Mouse (Mus musculus) liver, postnatal 0 days (tissue): Measurements from ENCODE around the gene Urad. TPM values are rescaled to one million over a fixed set of nuclear protein-coding genes. Genes with fewer than 3 reads are reported as not detected.

Experiments used
- ATAC-seq: fragments of 200-750 bp; cut with Nextera tagmentation; 2 replicates; pipeline ENCODE4 v1.8.0; 2017; ENCODE audit warnings: mild to moderate bottlenecking, moderate library complexity
- DNase-seq: peaks from one replicate; pipeline ENCODE4 v3.0.0-alpha.2; 2016
- H3K27ac ChIP-seq: fragments of 300-500 bp; sonication (generic); 2 replicates; pipeline ENCODE4 v1.5.1; 2014; ENCODE audit warnings: antibody characterized with exemption, moderate library complexity, mild to moderate bottlenecking, low read depth
- H3K27me3 ChIP-seq: fragments of 300-500 bp; sonication (generic); 2 replicates; pipeline ENCODE4 v1.6.1; 2014; ENCODE audit warnings: low read length, control low read depth, mixed read lengths; ENCODE audit not compliant: insufficient read depth
- H3K36me3 ChIP-seq: fragments of 300-500 bp; sonication (generic); replicated peaks from 2 replicates; pipeline ENCODE4 v1.6.1; 2014; ENCODE audit warnings: mild to moderate bottlenecking, control low read depth, low read length, moderate library complexity, mixed read lengths; ENCODE audit not compliant: insufficient read depth
- H3K4me1 ChIP-seq: fragments of 300-500 bp; sonication (generic); 2 replicates; pipeline ENCODE4 v1.6.1; 2014; ENCODE audit warnings: antibody characterized with exemption, mild to moderate bottlenecking, control low read depth; ENCODE audit not compliant: insufficient read depth
- H3K4me2 ChIP-seq: fragments of 300-500 bp; sonication (generic); 2 replicates; pipeline ENCODE4 v1.6.1; 2014; ENCODE audit warnings: low read depth, mild to moderate bottlenecking, low read length, moderate library complexity, mixed read lengths
- H3K4me3 ChIP-seq: fragments of 300-500 bp; sonication (generic); 2 replicates; pipeline ENCODE4 v1.5.1; 2014; ENCODE audit warnings: low read depth, low read length
- H3K9ac ChIP-seq: fragments of 300-500 bp; sonication (generic); replicated peaks from 2 replicates; pipeline ENCODE4 v1.6.1; 2014; ENCODE audit warnings: mild to moderate bottlenecking, moderate library complexity
- H3K9me3 ChIP-seq: fragments of 300-500 bp; sonication (generic); 2 replicates; pipeline ENCODE4 v1.6.1; 2016; ENCODE audit warnings: mild to moderate bottlenecking, control low read depth, low read length, mixed read lengths
- CTCF ChIP-seq: sonication (generic); IDR thresholded peaks from 2 replicates; pipeline ENCODE4 v1.5.1; 2016; ENCODE audit warnings: antibody characterized with exemption, low read depth
- EP300 ChIP-seq: IDR thresholded peaks from 2 replicates; pipeline ENCODE4 v1.6.1; 2016; ENCODE audit warnings: antibody characterized with exemption, low read depth, mild to moderate bottlenecking
- WGBS: fragments of 180-500 bp; shearing (Covaris S2); extraction: QIAGEN DNeasy Blood & Tissue Kit; methylation state at CpG from one replicate; pipeline ENCODE4 v1.1.7; 2014; ENCODE audit not compliant: insufficient replicate concordance; 5-methylcytosine and 5-hydroxymethylcytosine counted together
- polyA plus RNA-seq: library from polyadenylated mRNA; unstranded; fragments of >200 nt; fragmentation: Nextera tagmentation; extraction: Ambion mirVana; gene quantifications from 2 replicates; pipeline ENCODE4 v1.2.1, GENCODE M21; 2015

Gene Urad
- polyA plus RNA-seq, 1 experiment from 2014 or later, result 35.9 TPM

DNA sequence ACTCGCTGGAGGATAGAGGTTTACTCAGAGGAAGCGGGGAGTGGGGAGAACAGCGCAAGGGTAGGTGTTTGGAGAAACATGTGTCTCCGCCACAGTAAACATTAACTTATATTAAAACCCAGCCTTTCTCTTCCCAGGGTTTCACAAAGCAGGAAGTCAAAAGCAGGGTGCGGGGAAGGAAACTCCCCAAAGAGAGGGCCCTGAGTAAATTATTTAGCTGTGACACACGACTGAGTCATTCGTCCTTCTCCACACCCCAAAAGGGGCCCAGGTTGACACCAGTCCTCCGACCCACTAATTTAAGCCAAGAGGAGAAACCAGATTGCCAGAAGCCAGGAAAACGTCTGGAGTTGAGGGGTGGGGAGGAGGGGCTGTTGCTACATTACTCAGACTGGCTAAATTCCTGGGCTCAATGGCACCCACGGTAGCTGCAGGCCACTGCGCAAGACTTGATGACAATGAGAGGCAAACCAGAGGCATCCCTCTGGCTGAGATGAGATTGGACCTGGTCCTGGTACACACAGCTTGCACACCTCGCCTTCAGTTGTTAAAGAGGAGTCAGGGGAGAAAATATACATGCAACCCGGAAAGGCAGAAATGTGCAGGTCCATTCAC is 29.6 kb downstream of the Urad start:
- peak; percentile 12 for DNase-seq
- no peak overlapping the region for H3K4me3 ChIP-seq
- H3K27me3 ChIP-seq, result peaks cover 13% of the 10 kb centered on the region
- TF ChIP-seq CTCF (no peak), EP300 (no peak)
- H3K36me3 ChIP-seq, result no peaks in the 10 kb centered on the region
- WGBS, result 24% methylated on average over 13 of the region's 13 CpGs
- H3K4me2 ChIP-seq, result peak overlapping the region; percentile 38; the same call in 1 of the 2 replicates
- H3K4me1 ChIP-seq, result peaks cover 4% of the 10 kb centered on the region
- H3K9ac ChIP-seq, result no peak overlapping the region
- peak; percentile 12; the same call in 1 of the 2 replicates for ATAC-seq
- H3K27ac ChIP-seq, result no peak overlapping the region
- H3K9me3 ChIP-seq, result no peaks in the 10 kb centered on the region

DNA sequence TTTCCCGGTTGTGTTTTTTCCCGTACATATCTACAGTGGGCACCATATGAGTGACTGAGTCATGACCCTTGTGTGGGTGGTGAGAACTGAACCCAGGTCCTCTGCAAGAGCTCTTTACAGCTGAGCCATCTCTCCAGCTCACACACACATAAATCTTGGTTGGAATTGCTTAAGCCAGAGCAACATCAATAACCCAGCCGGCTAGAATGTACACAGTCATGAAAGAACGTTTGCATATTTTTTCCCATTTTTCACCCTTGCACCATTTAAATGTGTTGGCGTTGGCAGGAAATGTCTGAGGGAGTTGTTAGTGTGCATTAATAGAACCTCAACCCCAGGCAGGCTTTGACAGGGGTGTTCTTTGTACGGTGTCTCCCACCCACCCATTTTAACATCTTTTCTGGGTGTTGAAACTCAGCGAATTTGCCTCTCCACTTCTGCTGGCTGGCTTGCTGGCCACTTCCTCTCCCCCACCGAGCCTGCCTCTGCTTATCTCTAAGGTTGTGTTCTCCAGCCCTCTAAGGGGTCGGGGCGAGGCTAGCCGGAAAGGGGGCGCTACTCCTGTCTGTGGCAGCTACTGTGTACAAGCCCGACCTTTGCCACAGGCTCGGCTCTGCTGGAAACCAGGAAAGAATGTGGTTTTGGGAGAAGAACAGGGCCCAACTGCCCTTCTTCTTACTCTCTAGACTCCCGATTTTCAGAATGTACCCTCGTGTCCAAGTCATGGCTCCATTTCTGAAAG is 30.3 kb downstream of the Urad start:
- no peaks in the 10 kb centered on the region for H3K36me3 ChIP-seq
- no peaks in the 10 kb centered on the region for H3K9me3 ChIP-seq
- DNase-seq (no peak), ATAC-seq (no peak)
- H3K27me3 ChIP-seq, result peaks cover 13% of the 10 kb centered on the region
- no peak overlapping the region for H3K4me3 ChIP-seq
- no peak overlapping the region for H3K9ac ChIP-seq
- 9% methylated on average over 16 of the region's 16 CpGs for WGBS
- H3K27ac ChIP-seq, result no peak overlapping the region
- H3K4me2 ChIP-seq, result peak overlapping the region; percentile 38; the same call in 1 of the 2 replicates
- H3K4me1 ChIP-seq, result peaks cover 4% of the 10 kb centered on the region
- TF ChIP-seq CTCF (no peak), EP300 (no peak)

DNA sequence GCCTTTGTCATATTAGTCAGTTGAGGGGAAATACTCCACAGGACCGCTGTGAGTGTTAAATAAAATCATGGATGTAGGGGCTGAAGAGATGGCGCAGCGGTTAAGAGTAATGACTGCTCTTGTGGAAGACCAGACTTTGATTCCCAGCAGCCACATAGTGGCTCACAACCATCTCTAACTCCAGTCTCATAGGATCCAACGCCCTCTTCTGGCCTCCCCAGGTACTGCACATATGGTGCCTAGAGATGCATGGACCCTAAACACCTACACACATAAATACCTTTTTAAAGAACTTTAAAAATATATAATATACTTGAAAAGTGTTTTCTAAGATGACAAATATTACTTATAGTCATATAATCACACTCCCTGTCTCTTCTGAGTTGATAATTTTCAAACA is 37.9 kb downstream of the Urad start:
- no peak for DNase-seq
- peaks cover 15% of the 10 kb centered on the region; the same call in 1 of the 2 replicates for H3K27me3 ChIP-seq
- no peaks in the 10 kb centered on the region for H3K9me3 ChIP-seq
- no peaks in the 10 kb centered on the region for H3K4me1 ChIP-seq
- H3K4me3 ChIP-seq, result no peak overlapping the region
- no peak overlapping the region for H3K4me2 ChIP-seq
- no peaks in the 10 kb centered on the region for H3K36me3 ChIP-seq
- ATAC-seq, result no peak
- no peak overlapping the region for H3K27ac ChIP-seq
- no peak overlapping the region for H3K9ac ChIP-seq
- 69% methylated on average over 4 of the region's 4 CpGs for WGBS
- TF ChIP-seq CTCF (peak; percentile 44), EP300 (no peak)

DNA sequence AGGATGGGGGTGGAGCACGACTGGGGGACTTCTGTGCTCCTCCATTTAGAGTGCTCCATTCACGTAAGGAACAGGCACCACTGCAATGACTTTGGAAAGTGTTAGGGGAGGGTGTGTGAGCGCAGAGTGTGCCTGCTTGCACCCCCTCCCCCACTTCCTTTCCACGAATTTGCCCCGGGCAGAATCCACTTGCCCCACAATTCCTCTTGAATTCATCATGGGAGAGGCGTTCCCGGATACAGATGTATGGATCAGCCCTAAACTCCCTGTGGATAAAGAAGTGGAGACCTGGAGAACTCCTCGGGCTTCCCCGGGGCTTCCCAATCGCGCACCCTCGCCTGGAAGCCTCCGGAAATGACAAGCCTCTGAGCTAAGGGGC is 44.7 kb downstream of the Urad start:
- Histone ChIP-seq H3K4me2 (no peak overlapping the region), H3K36me3 (no peaks in the 10 kb centered on the region), H3K4me1 (no peaks in the 10 kb centered on the region), H3K27me3 (peaks cover 79% of the 10 kb centered on the region), H3K9ac (no peak overlapping the region), H3K4me3 (no peak overlapping the region), H3K27ac (no peak overlapping the region), H3K9me3 (no peaks in the 10 kb centered on the region)
- DNase-seq (no peak), ATAC-seq (no peak)
- 2% methylated on average over 13 of the region's 13 CpGs for WGBS
- TF ChIP-seq CTCF (no peak), EP300 (no peak)

DNA sequence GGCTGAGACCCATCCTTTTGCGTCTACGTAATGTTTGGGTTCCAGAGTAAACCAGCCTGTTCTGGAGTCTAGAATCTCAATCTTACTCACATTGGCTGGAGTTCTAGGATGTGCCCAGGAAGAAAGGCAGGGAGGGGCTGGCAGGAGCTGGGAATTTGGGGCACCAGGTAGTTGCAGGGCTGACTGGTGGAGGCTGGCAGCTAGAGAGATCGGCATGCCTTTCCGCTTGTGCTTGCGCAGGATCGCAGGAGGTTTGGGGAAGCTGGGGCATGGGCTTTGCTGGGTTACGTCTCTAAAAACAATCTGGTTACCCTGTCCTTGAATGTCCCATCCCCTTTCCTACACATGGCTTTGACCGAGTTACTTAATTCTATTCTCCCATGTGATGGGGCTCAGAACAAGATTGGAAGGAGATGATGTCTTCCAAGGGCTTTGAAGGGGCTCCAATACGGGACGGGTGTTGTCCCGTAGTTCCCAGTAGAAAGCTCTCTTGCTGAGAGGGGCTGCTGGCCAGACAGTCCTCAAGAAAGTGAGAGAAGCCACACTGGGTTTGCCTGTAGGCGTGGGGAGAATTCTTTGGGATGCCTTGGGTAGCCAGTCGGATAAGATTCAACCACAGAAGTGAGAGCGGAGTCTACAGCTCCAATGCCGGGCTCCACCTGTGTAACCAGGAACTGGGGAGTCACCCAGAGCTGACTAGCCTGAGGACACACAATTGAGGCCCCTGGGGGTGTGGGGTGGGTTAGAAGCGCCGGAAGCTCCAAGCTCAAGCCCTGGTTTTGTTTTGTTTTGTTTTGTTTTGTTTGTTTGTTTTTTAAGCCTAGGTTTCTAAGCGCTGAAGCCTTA is 45.3 kb downstream of the Urad start:
- DNase-seq (no peak), ATAC-seq (no peak)
- no peaks in the 10 kb centered on the region for H3K9me3 ChIP-seq
- no peaks in the 10 kb centered on the region for H3K4me1 ChIP-seq
- no peak overlapping the region for H3K27ac ChIP-seq
- H3K9ac ChIP-seq, result no peak overlapping the region
- H3K4me3 ChIP-seq, result no peak overlapping the region
- no peak overlapping the region for H3K4me2 ChIP-seq
- peaks cover 85% of the 10 kb centered on the region for H3K27me3 ChIP-seq
- no peaks in the 10 kb centered on the region for H3K36me3 ChIP-seq
- 5% methylated on average over 18 of the region's 18 CpGs for WGBS
- no peak for TF ChIP-seq CTCF

DNA sequence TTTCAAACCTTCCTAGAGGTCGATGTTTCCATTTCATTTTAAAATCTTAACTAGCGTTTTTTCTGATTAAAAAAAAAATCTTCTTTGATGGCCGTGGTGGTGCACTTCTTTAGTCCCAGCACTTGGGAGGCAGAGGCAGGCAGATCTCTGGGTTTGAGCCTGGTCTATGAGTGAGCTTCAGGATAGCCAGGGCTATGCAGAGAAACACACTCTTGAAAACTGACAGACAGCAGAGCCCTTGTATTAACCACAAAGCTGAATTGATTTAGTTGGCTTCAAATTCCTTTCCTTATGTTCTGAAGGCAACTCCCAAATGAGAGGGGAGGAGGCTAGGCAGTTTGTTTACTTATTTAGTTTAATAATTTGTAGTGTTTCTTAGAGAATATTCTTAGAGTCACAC is 46.5 kb downstream of the Urad start:
- no peak for DNase-seq
- 9% methylated on average over 3 of the region's 3 CpGs for WGBS
- Histone ChIP-seq H3K4me2 (no peak overlapping the region), H3K9ac (no peak overlapping the region), H3K9me3 (no peaks in the 10 kb centered on the region), H3K27me3 (peaks cover 89% of the 10 kb centered on the region), H3K4me1 (no peaks in the 10 kb centered on the region), H3K36me3 (no peaks in the 10 kb centered on the region), H3K27ac (no peak overlapping the region), H3K4me3 (no peak overlapping the region)
- TF ChIP-seq CTCF, result no peak
- no peak for TF ChIP-seq EP300
- no peak for ATAC-seq
